Mouse (Mus musculus): ENCODE measurements around the gene Dkkl1.

- TF ChIP-seq POLR2A (IDR thresholded peaks at IDR 0.05; ENCODE audit: control insufficient read depth, low read depth, low read length): no peak
- TF ChIP-seq CTCF (IDR thresholded peaks at IDR 0.05; ENCODE audit: control insufficient read depth, insufficient read depth, insufficient replicate concordance, low read depth, low read length): no peak
These were observed 26.0 kb downstream of the Dkkl1 start for GRCm38 (mm10) chr7:45185921-45186320.
